Mouse (Mus musculus) skeletal muscle tissue, postnatal 0 days (tissue): ENCODE data around the gene Fgb. TPM values are rescaled to one million over a fixed set of nuclear protein-coding genes. Genes with fewer than 3 reads are reported as not detected.

Source experiments
- polyA plus RNA-seq: library from polyadenylated mRNA; unstranded; fragments of >200 nt; fragmentation: Nextera tagmentation; extraction: Ambion mirVana; gene quantifications from 2 replicates; pipeline ENCODE4 v1.2.1, GENCODE M21; 2015

The Fgb gene
- polyA plus RNA-seq: 0.89 and 1.2 TPM in 2 replicates

DNA sequence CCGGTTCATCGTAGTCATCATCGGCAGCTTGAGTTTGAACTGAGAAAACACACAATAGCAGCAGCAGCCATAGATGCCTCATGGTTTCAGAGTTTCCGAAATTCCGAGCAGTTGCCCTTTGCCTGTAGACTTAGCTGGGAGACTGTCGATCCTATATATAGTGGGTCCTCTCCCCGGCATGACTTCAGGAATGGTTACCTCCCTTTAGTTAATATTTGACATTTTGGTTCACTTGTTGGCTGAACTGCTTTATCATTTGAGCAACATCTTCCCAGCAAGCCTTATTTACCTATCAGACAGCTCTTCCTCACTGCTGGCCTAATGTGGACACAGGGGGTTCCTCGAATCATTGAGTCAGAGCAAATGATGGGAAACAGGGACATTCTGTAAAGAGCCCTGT is at the start of gene Fgb:
Fgb (minus strand) TSS at position 184 of the 400 bp plus-strand sequence.

DNA sequence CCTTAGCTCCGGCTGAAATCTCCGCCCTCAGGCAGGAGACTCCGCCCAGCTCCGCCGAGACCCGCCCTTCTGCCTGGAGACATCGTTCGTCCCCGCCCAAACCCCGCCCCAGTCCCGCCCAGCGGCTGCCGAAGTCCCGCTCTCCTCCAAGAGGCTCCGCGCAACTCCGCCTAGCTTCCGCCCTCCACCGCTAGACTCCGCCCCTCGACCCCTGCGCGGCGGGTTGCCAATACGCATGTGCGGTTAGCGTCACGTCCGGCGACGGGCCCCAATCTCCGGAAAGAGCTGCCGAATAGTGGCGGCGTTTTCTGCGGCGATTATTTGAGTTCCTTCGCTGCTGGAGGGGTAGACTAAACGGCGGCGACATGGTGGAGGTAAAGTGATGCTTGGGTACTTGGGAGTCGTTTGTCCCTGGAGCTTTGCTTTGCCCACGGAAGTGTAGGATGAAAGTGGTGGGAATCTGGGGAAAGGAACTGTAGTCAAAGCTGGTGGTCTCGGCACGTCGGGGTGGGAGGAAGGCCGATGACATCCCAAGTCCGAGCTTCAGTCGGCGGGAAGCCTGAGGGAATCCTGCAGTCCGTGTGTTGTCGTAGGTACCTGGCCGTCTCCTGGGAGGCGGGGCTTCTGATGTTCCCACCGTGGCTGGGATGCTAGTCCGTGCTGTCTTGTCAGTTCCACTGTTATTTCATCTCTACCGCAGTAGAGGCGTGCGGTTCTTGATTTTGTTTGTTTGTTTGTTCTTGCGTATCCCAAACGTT is 5.8 kb upstream of the Fgb start, which contains the start of gene Plrg1:
Plrg1 (plus strand) TSS at position 242 of the 758 bp plus-strand sequence.

DNA sequence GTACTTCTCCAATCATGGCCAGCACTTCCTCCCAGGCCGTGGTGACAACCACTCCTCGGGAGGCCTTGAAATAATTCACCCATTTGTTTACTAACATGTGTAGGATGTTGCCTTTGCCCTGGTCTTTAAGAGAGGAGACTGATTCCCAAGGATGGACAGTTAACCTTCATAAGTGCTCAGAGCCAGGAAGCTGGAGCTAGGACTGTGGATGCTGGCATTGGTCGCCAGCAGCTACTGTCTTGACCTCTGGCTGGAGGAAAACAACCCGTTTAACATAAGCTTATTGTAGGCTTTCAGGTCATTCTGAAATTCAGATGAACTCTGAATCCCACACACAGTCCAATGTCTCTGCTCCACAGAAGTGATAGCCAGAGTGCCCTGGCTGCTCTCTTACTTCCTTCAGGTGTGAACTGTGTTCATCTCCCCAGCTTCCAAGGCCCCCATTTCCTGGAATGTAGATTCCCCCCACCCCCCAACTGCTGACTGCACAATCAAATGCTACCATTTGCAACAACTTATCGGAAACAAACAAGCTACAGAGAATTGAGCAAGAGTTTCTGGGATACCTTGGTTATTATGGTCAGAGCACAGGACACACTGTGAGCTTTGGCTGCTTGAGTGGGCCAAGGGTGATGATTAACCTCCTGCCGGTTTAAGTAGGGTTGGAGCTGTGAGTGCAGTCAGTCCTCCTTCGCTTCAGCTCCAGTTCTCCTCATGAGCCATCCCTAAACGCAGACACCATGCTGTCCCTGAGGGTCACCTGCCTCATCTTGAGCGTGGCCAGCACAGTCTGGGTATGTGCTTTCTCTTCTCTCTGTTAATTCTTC is 24.0 kb downstream of the Fgb start, which contains the start of gene Fga:
Fga (plus strand) TSS at position 602 of the 827 bp plus-strand sequence.

DNA sequence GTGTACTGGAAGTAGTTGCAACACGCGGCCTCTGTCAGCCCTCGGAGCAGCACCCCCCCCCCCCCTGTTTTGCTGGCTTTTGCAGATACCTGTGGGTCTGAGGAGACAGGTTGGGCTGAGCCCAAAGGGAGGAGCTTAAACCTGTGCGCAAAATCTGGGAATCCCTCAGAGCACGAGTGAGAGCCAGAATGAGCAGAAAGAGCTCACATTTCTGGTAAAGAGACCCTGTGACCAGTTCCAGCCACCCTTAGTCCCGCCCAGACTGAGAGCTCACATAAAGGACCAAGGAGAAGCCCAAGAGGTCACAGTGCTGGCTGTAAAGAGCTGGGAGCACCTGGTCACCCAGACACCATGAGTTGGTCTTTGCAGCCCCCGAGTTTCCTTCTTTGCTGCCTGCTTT is 42.1 kb downstream of the Fgb start, which contains the start of gene Fgg:
Fgg (plus strand) TSS at position 168 of the 400 bp plus-strand sequence.

Other genes with a start within 250 kb of the Fgb start
- gene Rbm46, start 173.4 kb downstream of the Fgb start, polyA plus RNA-seq: 1.9 TPM in 2 replicates
- 0.05 TPM in 1 of 2 replicates, not detected in the other for gene Lrat, start 145.9 kb downstream of the Fgb start, polyA plus RNA-seq
- gene Fgg, start 42.1 kb downstream of the Fgb start, polyA plus RNA-seq: 1.6 and 2.5 TPM in 2 replicates
- 1.3 and 1.9 TPM in 2 replicates for gene Fga, start 23.8 kb downstream of the Fgb start, polyA plus RNA-seq
- 40.0 and 40.9 TPM in 2 replicates for gene Plrg1, start 5.7 kb upstream of the Fgb start, polyA plus RNA-seq
- gene Dchs2, start 78.1 kb upstream of the Fgb start, polyA plus RNA-seq: 0.72 and 0.87 TPM in 2 replicates